Mouse (Mus musculus): ENCODE measurements around the gene Pgm2l1. TPM values are rescaled to one million over a fixed set of nuclear protein-coding genes. Genes with fewer than 3 reads are reported as not detected.
"Not testable (repeated sequence)": the region's sequence is repeated elsewhere in the genome, so short reads cannot be mapped to it uniquely, and the experiment has no call there.

Pgm2l1 gene
- polyA plus RNA-seq, 1 experiment, result 43.5 TPM

GRCm38 (mm10) chr7:100230646-100231045 is 3.5 kb downstream of the Pgm2l1 start:
- no peak for TF ChIP-seq POLR2A (IDR thresholded peaks at IDR 0.05; ENCODE audit: borderline replicate concordance, extremely low read depth, insufficient read depth, insufficient read length, poor library complexity, severe bottlenecking)
- no peak for TF ChIP-seq CTCF (IDR thresholded peaks at IDR 0.05; ENCODE audit: borderline replicate concordance, extremely low read depth, insufficient read depth, insufficient read length)
- DNase-seq (ENCODE audit: low read depth), result no peak

GRCm38 (mm10) chr7:100231661-100232060 is 4.5 kb downstream of the Pgm2l1 start:
- DNase-seq (ENCODE audit: low read depth), result no peak
- TF ChIP-seq CTCF (IDR thresholded peaks at IDR 0.05; ENCODE audit: borderline replicate concordance, extremely low read depth, insufficient read depth, insufficient read length), result no peak
- TF ChIP-seq POLR2A (IDR thresholded peaks at IDR 0.05; ENCODE audit: borderline replicate concordance, extremely low read depth, insufficient read depth, insufficient read length, poor library complexity, severe bottlenecking), result no peak

GRCm38 (mm10) chr7:100233681-100234080 is 6.5 kb downstream of the Pgm2l1 start:
- DNase-seq (ENCODE audit: low read depth), result no peak
- TF ChIP-seq CTCF (IDR thresholded peaks at IDR 0.05; ENCODE audit: borderline replicate concordance, extremely low read depth, insufficient read depth, insufficient read length) (no peak), POLR2A (IDR thresholded peaks at IDR 0.05; ENCODE audit: borderline replicate concordance, extremely low read depth, insufficient read depth, insufficient read length, poor library complexity, severe bottlenecking) (no peak)

GRCm38 (mm10) chr7:100234264-100234885 is 7.2 kb downstream of the Pgm2l1 start:
- DNase-seq (ENCODE audit: low read depth), result peak; percentile 66
- TF ChIP-seq POLR2A (IDR thresholded peaks at IDR 0.05; ENCODE audit: borderline replicate concordance, extremely low read depth, insufficient read depth, insufficient read length, poor library complexity, severe bottlenecking) (no peak), CTCF (IDR thresholded peaks at IDR 0.05; ENCODE audit: borderline replicate concordance, extremely low read depth, insufficient read depth, insufficient read length) (peak; percentile 53; the same call in 1 of the 2 replicates)

GRCm38 (mm10) chr7:100238271-100238670 is 11.1 kb downstream of the Pgm2l1 start:
- TF ChIP-seq CTCF (IDR thresholded peaks at IDR 0.05; ENCODE audit: borderline replicate concordance, extremely low read depth, insufficient read depth, insufficient read length), result no peak
- TF ChIP-seq POLR2A (IDR thresholded peaks at IDR 0.05; ENCODE audit: borderline replicate concordance, extremely low read depth, insufficient read depth, insufficient read length, poor library complexity, severe bottlenecking), result no peak
- DNase-seq (ENCODE audit: low read depth), result no peak

GRCm38 (mm10) chr7:100240601-100241000 is 13.4 kb downstream of the Pgm2l1 start:
- no peak for DNase-seq (ENCODE audit: low read depth)
- TF ChIP-seq POLR2A (IDR thresholded peaks at IDR 0.05; ENCODE audit: borderline replicate concordance, extremely low read depth, insufficient read depth, insufficient read length, poor library complexity, severe bottlenecking) (no peak), CTCF (IDR thresholded peaks at IDR 0.05; ENCODE audit: borderline replicate concordance, extremely low read depth, insufficient read depth, insufficient read length) (no peak)

- no peak for DNase-seq (ENCODE audit: low read depth)
- TF ChIP-seq CTCF (IDR thresholded peaks at IDR 0.05; ENCODE audit: borderline replicate concordance, extremely low read depth, insufficient read depth, insufficient read length) (no peak), POLR2A (IDR thresholded peaks at IDR 0.05; ENCODE audit: borderline replicate concordance, extremely low read depth, insufficient read depth, insufficient read length, poor library complexity, severe bottlenecking) (no peak)
Measured at GRCm38 (mm10) chr7:100243007-100243406, 15.8 kb downstream of the Pgm2l1 start.

- TF ChIP-seq POLR2A (IDR thresholded peaks at IDR 0.05; ENCODE audit: borderline replicate concordance, extremely low read depth, insufficient read depth, insufficient read length, poor library complexity, severe bottlenecking) (no peak), CTCF (IDR thresholded peaks at IDR 0.05; ENCODE audit: borderline replicate concordance, extremely low read depth, insufficient read depth, insufficient read length) (no peak)
Measured at GRCm38 (mm10) chr7:100244225-100244624, 17.0 kb downstream of the Pgm2l1 start.

GRCm38 (mm10) chr7:100245176-100245575 is 18.0 kb downstream of the Pgm2l1 start:
- no peak for DNase-seq (ENCODE audit: low read depth)
- TF ChIP-seq CTCF (IDR thresholded peaks at IDR 0.05; ENCODE audit: borderline replicate concordance, extremely low read depth, insufficient read depth, insufficient read length), result no peak

More at GRCm38 (mm10) chr7:100244225-100244624, 17.0 kb downstream of the Pgm2l1 start:
- no peak for DNase-seq (ENCODE audit: low read depth)

- DNase-seq (ENCODE audit: low read depth), result no peak
- TF ChIP-seq CTCF (IDR thresholded peaks at IDR 0.05; ENCODE audit: borderline replicate concordance, extremely low read depth, insufficient read depth, insufficient read length), result no peak
- no peak for TF ChIP-seq POLR2A (IDR thresholded peaks at IDR 0.05; ENCODE audit: borderline replicate concordance, extremely low read depth, insufficient read depth, insufficient read length, poor library complexity, severe bottlenecking)
Measured at GRCm38 (mm10) chr7:100250667-100251066, 23.5 kb downstream of the Pgm2l1 start.

- no peak for DNase-seq (ENCODE audit: low read depth)
- TF ChIP-seq CTCF (IDR thresholded peaks at IDR 0.05; ENCODE audit: borderline replicate concordance, extremely low read depth, insufficient read depth, insufficient read length), result no peak
- TF ChIP-seq POLR2A (IDR thresholded peaks at IDR 0.05; ENCODE audit: borderline replicate concordance, extremely low read depth, insufficient read depth, insufficient read length, poor library complexity, severe bottlenecking), result no peak
Measured at GRCm38 (mm10) chr7:100262350-100262749, 35.2 kb downstream of the Pgm2l1 start.

- DNase-seq (ENCODE audit: low read depth), result not testable (repeated sequence)
- 0 out of 2 replicates have a peak, but pooled peaks have one; percentile 6 for TF ChIP-seq CTCF (IDR thresholded peaks at IDR 0.05; ENCODE audit: borderline replicate concordance, extremely low read depth, insufficient read depth, insufficient read length)
Measured at GRCm38 (mm10) chr7:100264934-100265333, 37.7 kb downstream of the Pgm2l1 start.
